Mouse (Mus musculus) liver, adult 2 months (tissue): Measurements from ENCODE around the gene Ptp4a2. TPM values are rescaled to one million over a fixed set of nuclear protein-coding genes. Genes with fewer than 3 reads are reported as not detected.

Experiments used
- DNase-seq: peaks from one replicate; pipeline ENCODE4 v3.0.0-alpha.2; 2011; ENCODE audit warnings: low read depth, low spot score; ENCODE audit errors: extremely low read depth
- H3K27ac ChIP-seq: fragments of 200-500 bp; replicated peaks from 2 replicates; pipeline ENCODE4 v1.5.1; 2012; ENCODE audit warnings: low read depth, mild to moderate bottlenecking, control low read depth, inconsistent platforms, low read length; ENCODE audit not compliant: insufficient read depth
- H3K27me3 ChIP-seq: fragments of 200-500 bp; 2 replicates; pipeline ENCODE4 v1.6.1; 2012; ENCODE audit warnings: mild to moderate bottlenecking, moderate library complexity, low read length, inconsistent platforms; ENCODE audit not compliant: control insufficient read depth, insufficient read depth
- H3K36me3 ChIP-seq: fragments of 200-500 bp; 2 replicates; pipeline ENCODE4 v1.6.1; 2012; ENCODE audit warnings: low read length, inconsistent platforms; ENCODE audit not compliant: control insufficient read depth, insufficient read depth
- H3K4me1 ChIP-seq: fragments of 200-500 bp; 2 replicates; pipeline ENCODE4 v1.6.1; 2011; ENCODE audit warnings: low read length; ENCODE audit not compliant: control insufficient read depth, insufficient read depth
- H3K4me3 ChIP-seq: fragments of 200-500 bp; 2 replicates; pipeline ENCODE4 v1.5.1; 2011; ENCODE audit warnings: low read depth, mild to moderate bottlenecking, control low read depth, low read length, moderate library complexity; ENCODE audit not compliant: insufficient read depth
- H3K79me2 ChIP-seq: fragments of 200-500 bp; 2 replicates; pipeline ENCODE4 v1.6.1; 2012; ENCODE audit warnings: inconsistent platforms, mild to moderate bottlenecking, low read length, moderate library complexity; ENCODE audit not compliant: control insufficient read depth, insufficient read depth
- H3K9ac ChIP-seq: fragments of 200-500 bp; 2 replicates; pipeline ENCODE4 v1.6.1; 2012; ENCODE audit warnings: low read depth, mild to moderate bottlenecking, control low read depth, inconsistent platforms, low read length
- CTCF ChIP-seq: fragments of 200-500 bp; IDR thresholded peaks from 2 replicates; pipeline ENCODE4 v1.5.1; 2011; ENCODE audit warnings: low read depth, low read length, control low read depth
- POLR2A ChIP-seq: fragments of 200-500 bp; IDR thresholded peaks from 2 replicates; pipeline ENCODE4 v1.6.1; 2011; ENCODE audit warnings: low read length, control low read depth; ENCODE audit not compliant: insufficient read depth; ENCODE audit errors: extremely low read depth
- WGBS: fragments of 180-500 bp; shearing (Covaris S2); methylation state at CpG from one replicate; pipeline ENCODE4 v1.1.7; 2018; 5-methylcytosine and 5-hydroxymethylcytosine counted together
- polyA plus RNA-seq: library from polyadenylated mRNA; depleted of rRNA; stranded (reverse); fragments of >200 nt; gene quantifications from 2 replicates; pipeline ENCODE4 v1.2.3, GENCODE M21; 2012
- total RNA-seq: library from RNA; depleted of rRNA; stranded (reverse); fragments of >200 nt; gene quantifications from 2 replicates; pipeline ENCODE4 v1.2.3, GENCODE M21; 2014

The Ptp4a2 gene
- total and polyA plus RNA-seq, 2 experiments, result 41.1 to 63.4 TPM

DNA sequence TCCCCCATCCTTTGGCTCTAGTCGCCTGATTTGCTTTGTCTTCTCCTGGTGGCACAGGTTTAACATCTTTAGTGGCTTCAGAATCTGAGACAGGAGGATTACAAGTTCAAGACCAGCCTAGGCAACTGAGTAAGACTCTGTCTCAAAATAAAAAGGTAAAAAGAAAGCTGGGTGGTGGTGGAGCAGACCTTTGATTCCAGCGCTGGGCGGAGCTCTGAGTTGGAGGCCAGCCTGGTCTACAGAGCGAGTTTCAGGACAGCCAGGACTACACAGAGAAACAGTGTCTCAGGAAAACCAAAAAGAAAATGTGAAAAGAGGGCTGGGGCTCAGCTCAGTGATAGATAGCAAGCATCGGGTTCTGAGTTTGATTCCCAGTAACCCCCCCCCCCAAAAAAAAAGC is 27.5 kb upstream of the Ptp4a2 start:
- peaks cover 16% of the 10 kb centered on the region for H3K4me1 ChIP-seq

DNA sequence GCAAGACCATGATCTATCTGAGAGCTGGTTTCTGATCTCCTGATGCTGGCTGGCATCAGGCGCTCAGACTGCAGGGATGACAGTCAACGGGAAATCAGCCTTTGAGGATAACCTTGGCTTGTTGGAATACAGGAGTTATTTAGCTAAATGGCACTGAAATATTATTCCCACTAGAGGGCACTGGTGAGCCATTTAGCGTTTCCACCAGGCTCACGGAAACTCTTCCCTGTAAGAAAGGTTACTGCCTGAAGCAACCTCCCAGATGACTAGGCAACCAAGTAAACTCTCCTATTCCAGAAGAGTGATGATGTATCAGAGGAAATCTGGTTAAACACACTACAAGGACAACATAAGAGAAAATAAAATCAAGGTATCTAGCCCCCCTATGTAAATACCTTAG is 25.8 kb upstream of the Ptp4a2 start:
- TF ChIP-seq POLR2A, result no peak
- TF ChIP-seq CTCF, result peak; percentile 52
- WGBS, result 3% methylated on average over 4 of the region's 4 CpGs
- H3K27ac ChIP-seq, result no peak overlapping the region
- no peaks in the 10 kb centered on the region for H3K27me3 ChIP-seq
- H3K4me3 ChIP-seq, result no peak overlapping the region
- no peak overlapping the region for H3K9ac ChIP-seq
- no peaks in the 10 kb centered on the region for H3K36me3 ChIP-seq
- no peaks in the 10 kb centered on the region for H3K79me2 ChIP-seq
- peaks cover 16% of the 10 kb centered on the region for H3K4me1 ChIP-seq
- DNase-seq, result peak; percentile 75

More for the DNA sequence above, 27.5 kb upstream of the Ptp4a2 start:
- Histone ChIP-seq H3K4me3 (no peak overlapping the region), H3K27ac (0 out of 2 replicates have a peak overlapping the region, but pooled peaks have one; percentile 9), H3K36me3 (no peaks in the 10 kb centered on the region), H3K9ac (no peak overlapping the region), H3K27me3 (no peaks in the 10 kb centered on the region), H3K79me2 (no peaks in the 10 kb centered on the region)
- TF ChIP-seq CTCF (no peak), POLR2A (no peak)
- WGBS, result 55% methylated on average over 5 of the region's 5 CpGs
- DNase-seq, result peak; percentile 51

DNA sequence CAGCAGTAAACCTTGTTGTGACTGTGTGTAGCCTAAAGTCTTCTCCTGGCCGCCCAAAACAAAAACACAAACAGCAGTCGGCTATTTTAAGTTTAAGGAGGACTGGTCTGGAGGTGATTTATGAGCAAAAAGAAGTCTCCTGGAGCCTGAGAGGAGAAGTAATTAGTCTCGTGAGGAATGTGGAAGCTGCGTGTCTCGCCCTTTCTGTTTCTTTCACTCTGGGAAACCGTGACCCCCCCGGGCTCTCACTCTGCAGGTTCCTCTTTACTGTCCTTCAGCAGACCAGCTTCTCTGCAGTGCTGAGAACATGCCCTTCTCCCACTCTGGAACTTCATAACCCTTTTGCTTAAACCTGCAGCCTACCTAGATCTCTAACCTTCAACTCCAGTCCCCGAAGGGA is 22.3 kb upstream of the Ptp4a2 start:
- peak; percentile 34 for DNase-seq
- Histone ChIP-seq H3K79me2 (no peaks in the 10 kb centered on the region), H3K27ac (peak overlapping the region; percentile 57), H3K4me1 (no peaks in the 10 kb centered on the region), H3K27me3 (no peaks in the 10 kb centered on the region), H3K36me3 (no peaks in the 10 kb centered on the region), H3K9ac (no peak overlapping the region), H3K4me3 (no peak overlapping the region)
- TF ChIP-seq CTCF (no peak), POLR2A (no peak)
- 88% methylated on average over 8 of the region's 8 CpGs for WGBS

DNA sequence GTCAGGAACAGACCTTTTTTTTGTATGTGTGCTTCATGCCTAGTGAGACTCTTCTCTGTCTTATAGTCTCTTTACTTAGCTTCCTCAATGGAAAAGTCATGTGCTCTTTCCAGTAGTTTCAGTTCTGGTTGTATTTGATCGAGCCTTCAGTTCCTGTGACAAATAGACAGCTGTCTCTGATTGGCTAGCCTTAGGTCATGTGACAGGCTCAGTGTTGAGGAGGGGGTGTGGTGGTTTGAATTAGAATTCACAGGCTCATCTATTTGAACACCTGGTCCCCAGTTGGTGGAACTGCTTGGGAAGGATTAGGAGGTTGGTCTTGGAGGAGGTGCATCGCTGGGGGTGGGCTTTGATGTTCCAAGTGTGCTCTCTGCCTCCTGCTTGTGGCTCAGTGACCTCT is 21.4 kb upstream of the Ptp4a2 start:
- H3K27ac ChIP-seq, result no peak overlapping the region
- no peaks in the 10 kb centered on the region for H3K4me1 ChIP-seq
- H3K9ac ChIP-seq, result no peak overlapping the region
- no peaks in the 10 kb centered on the region for H3K27me3 ChIP-seq
- H3K36me3 ChIP-seq, result no peaks in the 10 kb centered on the region
- no peak overlapping the region for H3K4me3 ChIP-seq
- WGBS, result 93% methylated on average over 2 of the region's 2 CpGs
- H3K79me2 ChIP-seq, result no peaks in the 10 kb centered on the region
- DNase-seq, result peak; percentile 32
- TF ChIP-seq CTCF (no peak), POLR2A (no peak)

DNA sequence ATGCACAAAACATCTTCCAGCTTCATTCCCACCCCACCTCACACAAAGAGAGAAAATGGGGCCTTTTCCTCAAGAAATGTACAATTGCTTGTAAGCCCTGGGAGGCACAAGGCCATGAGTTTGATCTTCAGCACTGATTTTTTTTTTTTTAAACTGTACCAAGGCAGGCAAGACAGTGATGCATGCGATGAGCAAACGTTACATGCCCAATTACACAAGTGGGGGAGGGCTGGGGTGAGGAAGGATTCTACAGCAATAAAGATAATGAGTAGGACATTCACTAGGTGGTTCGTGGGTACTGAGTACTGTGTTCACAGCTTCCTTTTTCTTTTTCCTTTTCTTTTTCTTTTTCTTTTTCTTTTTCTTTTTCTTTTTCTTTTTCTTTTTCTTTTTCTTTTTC is 20.5 kb upstream of the Ptp4a2 start:
- 66% methylated on average over 3 of the region's 3 CpGs for WGBS
- Histone ChIP-seq H3K79me2 (no peaks in the 10 kb centered on the region), H3K9ac (no peak overlapping the region), H3K36me3 (no peaks in the 10 kb centered on the region), H3K27me3 (no peaks in the 10 kb centered on the region), H3K4me3 (no peak overlapping the region), H3K4me1 (no peaks in the 10 kb centered on the region), H3K27ac (no peak overlapping the region)
- TF ChIP-seq CTCF, result no peak
- TF ChIP-seq POLR2A, result no peak
- DNase-seq, result no peak

DNA sequence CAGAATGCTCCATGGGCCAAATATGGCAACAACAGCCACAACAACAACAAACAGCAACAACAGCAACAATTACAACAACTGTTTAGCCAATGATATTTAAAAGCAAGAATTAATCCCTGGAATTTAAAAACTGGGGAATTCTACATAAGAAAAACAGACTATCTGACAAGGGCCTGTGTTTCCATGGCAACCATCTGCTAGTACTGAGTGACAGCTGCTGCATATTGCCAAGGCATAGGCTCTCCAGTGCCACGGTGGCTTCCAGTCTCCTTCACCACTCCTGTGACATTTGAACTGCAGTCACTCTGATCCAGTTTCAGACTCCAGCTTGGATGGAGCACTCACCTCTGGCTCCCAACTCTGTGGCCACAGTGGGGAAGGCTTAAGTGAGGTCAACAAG is 19.6 kb upstream of the Ptp4a2 start:
- 0 out of 2 replicates have a peak, but pooled peaks cover 3% of the 10 kb centered on the region for H3K4me1 ChIP-seq

More for the DNA sequence above, 19.6 kb upstream of the Ptp4a2 start:
- 79% methylated on average over 1 of the region's 1 CpGs for WGBS
- H3K9ac ChIP-seq, result no peak overlapping the region
- no peaks in the 10 kb centered on the region for H3K36me3 ChIP-seq
- no peaks in the 10 kb centered on the region for H3K79me2 ChIP-seq
- no peak overlapping the region for H3K4me3 ChIP-seq
- no peak for DNase-seq
- no peaks in the 10 kb centered on the region for H3K27me3 ChIP-seq
- no peak overlapping the region for H3K27ac ChIP-seq
- TF ChIP-seq POLR2A, result no peak
- no peak for TF ChIP-seq CTCF
